Mouse (Mus musculus): ENCODE results near the gene Zbtb8a. TPM values are rescaled to one million over a fixed set of nuclear protein-coding genes. Genes with fewer than 3 reads are reported as not detected.
"Not testable (repeated sequence)": the region's sequence is repeated elsewhere in the genome, so short reads cannot be mapped to it uniquely, and the experiment has no call there.

The Zbtb8a gene
- polyA plus RNA-seq, 1 experiment from 2014 or later, result 12.0 TPM

DNA sequence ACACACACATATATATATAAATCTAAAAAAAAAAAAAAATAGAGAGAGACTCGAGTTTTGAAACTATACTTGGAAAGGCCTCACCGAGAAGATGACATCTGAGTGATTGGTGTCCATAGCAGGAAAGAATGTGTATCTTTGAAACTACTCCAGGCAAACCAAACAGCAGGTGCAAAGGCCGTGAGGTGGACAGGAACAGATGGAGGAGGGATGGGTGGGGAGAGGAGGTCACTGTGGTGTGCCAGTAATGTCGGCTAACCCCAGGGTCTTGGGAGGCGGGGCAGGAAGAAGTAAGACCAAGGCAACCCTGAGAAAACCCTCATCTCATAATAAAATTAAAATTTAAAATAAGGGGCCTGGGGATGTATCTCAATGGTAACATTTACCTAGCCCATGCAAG lies 2.1 kb downstream of the Zbtb8a start:
- Histone ChIP-seq H3K4me3 (replicated peaks) (no peak overlapping the region), H3K27me3 (peaks cover 27% of the 10 kb centered on the region), H3K4me2 (no peak overlapping the region), H3K9ac (replicated peaks) (no peak overlapping the region), H3K4me1 (replicated peaks) (peaks cover 27% of the 10 kb centered on the region), H3K27ac (no peak overlapping the region), H3K9me3 (no peaks in the 10 kb centered on the region), H3K36me3 (no peaks in the 10 kb centered on the region)
- no peak for ATAC-seq (ENCODE audit: insufficient number of reproducible peaks, insufficient read depth, low FRiP score, low TSS enrichment, low read depth)
- WGBS, result 75% methylated on average over 5 of the region's 5 CpGs

DNA sequence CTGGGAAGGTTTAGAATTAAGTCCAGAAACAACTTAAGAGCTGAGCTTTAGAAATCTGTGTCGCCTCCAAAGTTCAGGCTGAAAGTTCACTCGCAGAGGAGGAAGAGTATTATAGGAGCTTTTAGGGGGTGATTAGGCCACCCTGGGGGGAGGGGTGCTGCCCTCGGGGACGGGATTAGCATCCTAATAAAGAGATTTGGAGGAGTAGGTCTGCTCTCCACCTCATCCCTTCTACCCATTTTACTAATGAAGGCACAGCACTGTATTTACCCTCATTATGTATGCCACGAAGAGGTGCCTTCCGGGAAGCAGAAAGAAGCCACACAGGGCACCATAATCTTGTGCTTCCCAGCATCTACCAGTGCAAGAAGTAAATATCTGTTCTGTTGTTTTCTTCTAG lies 2.9 kb downstream of the Zbtb8a start:
- Histone ChIP-seq H3K27me3 (peaks cover 26% of the 10 kb centered on the region), H3K27ac (no peak overlapping the region), H3K4me1 (replicated peaks) (peaks cover 27% of the 10 kb centered on the region), H3K9me3 (no peaks in the 10 kb centered on the region), H3K4me2 (no peak overlapping the region), H3K36me3 (no peaks in the 10 kb centered on the region), H3K4me3 (replicated peaks) (no peak overlapping the region), H3K9ac (replicated peaks) (no peak overlapping the region)
- ATAC-seq (ENCODE audit: insufficient number of reproducible peaks, insufficient read depth, low FRiP score, low TSS enrichment, low read depth), result no peak
- 22% methylated on average over 6 of the region's 6 CpGs for WGBS

DNA sequence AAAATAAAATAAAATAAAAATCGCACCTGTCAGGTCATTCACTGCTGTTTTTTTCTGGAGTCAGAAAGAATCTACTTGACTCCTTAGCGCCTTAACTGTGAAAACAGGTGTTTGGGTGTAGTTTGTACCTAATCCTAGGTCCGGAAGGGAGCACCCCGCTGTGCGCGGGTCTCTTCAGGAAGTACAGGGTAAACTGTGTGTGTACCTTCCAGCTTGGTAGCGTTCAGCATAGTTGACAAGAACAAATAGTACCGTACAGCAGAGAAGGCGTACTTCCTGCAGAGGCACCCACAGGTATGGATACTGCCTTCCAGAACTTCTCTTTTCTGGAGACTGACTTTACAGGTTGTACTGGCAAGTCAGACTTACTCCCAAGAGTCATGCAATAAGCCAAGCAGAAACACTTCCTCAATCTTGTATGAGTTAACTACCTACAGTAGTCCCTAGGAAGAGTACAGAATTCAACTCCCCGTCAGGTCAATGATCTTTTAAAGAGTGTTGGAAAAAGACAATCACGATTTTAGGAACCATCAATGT lies 3.6 kb downstream of the Zbtb8a start:
- Histone ChIP-seq H3K27ac (no peak overlapping the region), H3K4me3 (replicated peaks) (no peak overlapping the region), H3K4me1 (replicated peaks) (peaks cover 27% of the 10 kb centered on the region), H3K9me3 (no peaks in the 10 kb centered on the region), H3K27me3 (peaks cover 20% of the 10 kb centered on the region), H3K4me2 (no peak overlapping the region), H3K9ac (replicated peaks) (no peak overlapping the region), H3K36me3 (no peaks in the 10 kb centered on the region)
- WGBS, result 46% methylated on average over 11 of the region's 11 CpGs
- no peak for ATAC-seq (ENCODE audit: insufficient number of reproducible peaks, insufficient read depth, low FRiP score, low TSS enrichment, low read depth)

DNA sequence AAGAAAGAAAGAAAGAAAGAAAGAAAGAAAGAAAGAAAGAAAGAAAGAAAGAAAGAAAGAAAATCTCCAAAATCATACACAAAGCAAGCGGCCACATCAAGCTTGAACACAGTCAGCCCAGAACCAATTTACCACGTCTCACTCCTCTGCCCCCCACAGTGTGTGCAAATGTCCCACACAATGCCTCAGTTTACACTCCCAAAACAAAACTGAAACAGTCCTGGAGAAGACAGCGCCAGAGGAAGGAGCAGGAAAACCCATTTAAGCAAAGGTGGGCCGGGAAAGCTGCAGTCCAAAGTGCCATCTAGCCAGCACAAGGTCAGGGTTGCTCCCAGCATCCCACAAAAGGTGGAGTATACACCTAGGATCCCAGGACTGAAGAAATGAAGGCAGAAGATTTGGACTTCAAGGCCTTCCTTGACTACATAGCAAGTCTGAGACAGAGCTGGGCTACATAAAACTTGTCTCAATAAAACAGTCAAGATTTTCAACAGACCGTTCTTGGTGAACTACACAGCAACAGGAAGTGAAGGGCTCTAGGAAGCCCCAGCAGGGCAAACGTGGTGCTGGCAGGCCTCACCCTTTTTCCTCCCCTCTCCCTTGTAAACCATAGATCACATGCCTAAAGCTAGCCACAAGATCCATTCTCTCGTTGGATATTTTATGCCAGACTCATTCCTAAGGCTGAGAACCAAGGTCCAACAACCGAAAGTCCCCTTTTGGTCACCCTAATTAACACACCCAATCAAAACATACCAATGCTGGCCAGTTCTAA lies 4.5 kb downstream of the Zbtb8a start:
- H3K4me3 ChIP-seq (replicated peaks), result no peak overlapping the region
- H3K4me2 ChIP-seq, result no peak overlapping the region
- H3K4me1 ChIP-seq (replicated peaks), result peaks cover 27% of the 10 kb centered on the region
- ATAC-seq (ENCODE audit: insufficient number of reproducible peaks, insufficient read depth, low FRiP score, low TSS enrichment, low read depth), result no peak
- H3K36me3 ChIP-seq, result no peaks in the 10 kb centered on the region
- peaks cover 14% of the 10 kb centered on the region for H3K27me3 ChIP-seq
- WGBS, result 40% methylated on average over 8 of the region's 8 CpGs
- H3K27ac ChIP-seq, result peak overlapping the region; percentile 41; the same call in 1 of the 2 replicates
- H3K9ac ChIP-seq (replicated peaks), result no peak overlapping the region
- no peaks in the 10 kb centered on the region for H3K9me3 ChIP-seq

DNA sequence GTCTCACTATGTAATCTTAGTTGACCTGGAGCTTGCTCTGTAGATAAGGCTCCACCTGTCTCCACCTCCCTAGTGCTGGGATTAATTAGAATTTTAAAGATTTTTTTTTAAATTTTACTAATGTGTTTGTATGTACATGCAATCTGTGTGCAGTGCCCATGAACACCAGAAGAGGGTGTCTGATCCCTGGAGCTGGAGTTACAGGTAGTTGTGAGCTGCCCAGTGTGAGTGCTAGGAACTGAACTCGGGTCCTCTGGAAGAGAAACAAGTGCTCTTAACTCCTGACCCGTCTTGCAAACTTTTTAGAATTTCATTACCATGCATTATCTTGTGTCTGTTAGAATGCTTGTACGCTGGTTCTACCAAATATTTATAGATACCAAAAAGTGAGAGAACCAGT lies 6.5 kb downstream of the Zbtb8a start:
- 89% methylated on average over 3 of the region's 3 CpGs for WGBS
- Histone ChIP-seq H3K4me1 (replicated peaks) (peaks cover 22% of the 10 kb centered on the region), H3K27me3 (peaks cover 14% of the 10 kb centered on the region), H3K36me3 (peaks cover 6% of the 10 kb centered on the region; the same call in 1 of the 2 replicates), H3K9ac (replicated peaks) (no peak overlapping the region), H3K4me2 (no peak overlapping the region), H3K9me3 (no peaks in the 10 kb centered on the region), H3K27ac (no peak overlapping the region), H3K4me3 (replicated peaks) (no peak overlapping the region)
- ATAC-seq (ENCODE audit: insufficient number of reproducible peaks, insufficient read depth, low FRiP score, low TSS enrichment, low read depth), result no peak

DNA sequence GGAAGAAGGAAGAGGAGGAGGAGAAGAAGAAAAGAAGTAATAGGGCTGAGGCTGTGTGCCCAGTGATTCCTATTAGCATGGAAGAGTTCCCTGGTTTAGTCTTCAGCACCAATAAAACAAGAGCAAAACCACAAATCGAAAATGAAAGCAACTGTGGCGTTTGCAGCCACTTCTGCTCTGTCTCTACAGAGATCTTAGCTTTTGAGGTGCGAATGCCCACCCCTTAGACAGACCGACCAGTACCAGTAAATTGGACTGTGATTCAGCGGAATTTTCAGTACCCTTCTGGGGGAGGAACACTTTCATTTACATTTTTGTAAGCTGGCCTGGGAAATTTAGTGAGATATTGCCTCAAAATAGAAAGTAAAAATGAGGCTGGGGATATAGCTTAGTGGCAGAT lies 12.7 kb downstream of the Zbtb8a start:
- H3K4me2 ChIP-seq, result no peak overlapping the region
- H3K27me3 ChIP-seq, result no peaks in the 10 kb centered on the region
- H3K27ac ChIP-seq, result no peak overlapping the region
- WGBS, result 88% methylated on average over 5 of the region's 5 CpGs
- no peaks in the 10 kb centered on the region for H3K4me1 ChIP-seq (replicated peaks)
- no peaks in the 10 kb centered on the region for H3K9me3 ChIP-seq
- no peak overlapping the region for H3K9ac ChIP-seq (replicated peaks)
- no peak overlapping the region for H3K4me3 ChIP-seq (replicated peaks)
- H3K36me3 ChIP-seq, result peaks cover 20% of the 10 kb centered on the region; the same call in 1 of the 2 replicates
- no peak for ATAC-seq (ENCODE audit: insufficient number of reproducible peaks, insufficient read depth, low FRiP score, low TSS enrichment, low read depth)

DNA sequence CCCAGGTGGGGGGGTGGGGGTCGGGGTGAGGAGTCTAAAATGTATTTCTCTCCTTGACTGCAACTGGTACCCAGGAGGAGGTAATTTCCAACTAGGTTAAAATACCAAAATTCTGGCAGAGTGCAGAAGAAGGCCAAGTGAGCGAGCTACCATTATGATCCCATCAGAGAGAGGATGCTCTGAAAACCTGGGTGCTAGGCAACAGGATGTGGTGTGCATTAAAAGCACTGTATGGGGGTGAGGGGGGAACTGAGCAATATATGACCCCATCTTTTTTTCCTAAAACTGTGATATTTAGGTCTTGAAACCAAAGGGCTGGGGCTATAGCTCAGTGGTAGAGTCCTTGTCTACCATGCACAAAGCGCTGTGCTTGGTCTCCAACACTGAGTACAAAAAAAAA lies 13.5 kb downstream of the Zbtb8a start:
- Histone ChIP-seq H3K27me3 (no peaks in the 10 kb centered on the region), H3K27ac (no peak overlapping the region), H3K36me3 (peaks cover 28% of the 10 kb centered on the region; the same call in 1 of the 2 replicates), H3K4me2 (no peak overlapping the region), H3K9me3 (no peaks in the 10 kb centered on the region), H3K9ac (replicated peaks) (no peak overlapping the region), H3K4me1 (replicated peaks) (no peaks in the 10 kb centered on the region), H3K4me3 (replicated peaks) (no peak overlapping the region)
- no peak for ATAC-seq (ENCODE audit: insufficient number of reproducible peaks, insufficient read depth, low FRiP score, low TSS enrichment, low read depth)
- 82% methylated on average over 3 of the region's 3 CpGs for WGBS

DNA sequence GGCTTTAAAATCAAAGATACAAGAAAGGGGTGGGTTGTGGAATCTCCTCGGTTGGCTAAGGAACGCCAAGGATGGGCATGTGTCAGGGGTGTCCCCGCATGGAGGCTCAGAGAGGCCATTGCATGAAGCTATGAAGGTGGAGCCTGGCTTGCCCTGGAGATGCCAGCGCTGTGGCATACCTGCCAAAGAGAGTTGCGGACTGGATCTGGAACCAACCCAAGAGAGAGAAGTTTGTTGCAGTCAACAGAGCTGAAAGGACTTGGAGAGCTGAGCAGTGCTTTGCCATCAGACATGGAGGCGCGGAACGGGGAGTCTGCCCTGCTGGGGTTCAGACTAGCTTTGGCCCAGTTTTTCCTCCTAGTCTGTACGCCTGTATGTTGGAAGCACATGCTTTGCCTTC lies 14.5 kb downstream of the Zbtb8a start:
- H3K36me3 ChIP-seq, result peaks cover 34% of the 10 kb centered on the region; the same call in 1 of the 2 replicates
- ATAC-seq (ENCODE audit: insufficient number of reproducible peaks, insufficient read depth, low FRiP score, low TSS enrichment, low read depth), result no peak
- no peak overlapping the region for H3K4me3 ChIP-seq (replicated peaks)
- no peaks in the 10 kb centered on the region for H3K9me3 ChIP-seq
- no peak overlapping the region for H3K4me2 ChIP-seq
- H3K27me3 ChIP-seq, result no peaks in the 10 kb centered on the region
- H3K9ac ChIP-seq (replicated peaks), result no peak overlapping the region
- H3K4me1 ChIP-seq (replicated peaks), result no peaks in the 10 kb centered on the region
- WGBS, result 89% methylated on average over 9 of the region's 9 CpGs
- no peak overlapping the region for H3K27ac ChIP-seq

DNA sequence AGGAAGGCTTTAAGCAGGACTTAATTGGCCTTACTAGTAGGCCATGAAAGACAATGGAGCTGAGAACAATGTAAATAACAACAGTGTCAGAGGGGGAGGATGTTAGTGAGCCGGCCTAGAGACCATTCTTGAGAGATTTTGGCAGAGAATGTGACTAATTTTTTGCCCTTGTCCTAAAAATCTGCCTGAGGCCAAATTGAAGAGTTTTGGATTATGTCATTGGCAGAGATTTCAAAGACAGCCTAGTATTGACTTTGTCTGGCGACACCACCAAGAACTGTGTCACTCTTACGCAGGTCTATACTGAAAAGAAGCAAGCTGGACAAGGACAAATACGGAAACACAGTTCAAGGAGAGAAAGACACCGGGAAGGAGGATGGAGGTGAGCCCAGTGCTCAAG lies 15.1 kb downstream of the Zbtb8a start:
- Histone ChIP-seq H3K9ac (replicated peaks) (no peak overlapping the region), H3K9me3 (no peaks in the 10 kb centered on the region), H3K4me3 (replicated peaks) (no peak overlapping the region), H3K4me2 (no peak overlapping the region), H3K4me1 (replicated peaks) (no peaks in the 10 kb centered on the region), H3K27me3 (no peaks in the 10 kb centered on the region), H3K27ac (no peak overlapping the region), H3K36me3 (peaks cover 37% of the 10 kb centered on the region)
- WGBS, result 79% methylated on average over 5 of the region's 5 CpGs
- ATAC-seq (ENCODE audit: insufficient number of reproducible peaks, insufficient read depth, low FRiP score, low TSS enrichment, low read depth), result no peak

DNA sequence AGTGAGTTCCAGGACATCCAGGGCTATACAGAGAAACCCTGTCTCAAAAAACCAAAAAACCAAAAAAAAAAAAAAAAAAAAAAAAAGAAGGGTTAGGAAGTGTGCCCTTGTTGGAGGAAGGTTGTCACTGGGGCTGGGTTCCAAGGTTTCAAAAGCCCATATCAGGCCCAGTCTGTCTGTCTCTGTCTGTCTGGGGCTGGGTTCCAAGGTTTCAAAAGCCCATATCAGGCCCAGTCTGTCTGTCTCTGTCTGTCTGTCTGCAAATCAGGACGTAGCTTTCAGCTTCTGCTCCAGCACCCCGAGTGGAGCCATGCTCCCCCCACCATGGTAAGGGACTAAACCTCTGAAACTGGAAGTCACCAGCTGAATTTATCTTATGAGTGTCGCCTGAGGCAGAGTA lies 15.7 kb downstream of the Zbtb8a start:
- WGBS, result 92% methylated on average over 3 of the region's 3 CpGs
- H3K27ac ChIP-seq; H3K4me3 ChIP-seq (replicated peaks); H3K9me3 ChIP-seq; ATAC-seq (ENCODE audit: insufficient number of reproducible peaks, insufficient read depth, low FRiP score, low TSS enrichment, low read depth); H3K4me1 ChIP-seq (replicated peaks); H3K9ac ChIP-seq (replicated peaks); H3K27me3 ChIP-seq; H3K4me2 ChIP-seq: not testable (repeated sequence)
- H3K36me3 ChIP-seq, result peaks cover 40% of the 10 kb centered on the region

DNA sequence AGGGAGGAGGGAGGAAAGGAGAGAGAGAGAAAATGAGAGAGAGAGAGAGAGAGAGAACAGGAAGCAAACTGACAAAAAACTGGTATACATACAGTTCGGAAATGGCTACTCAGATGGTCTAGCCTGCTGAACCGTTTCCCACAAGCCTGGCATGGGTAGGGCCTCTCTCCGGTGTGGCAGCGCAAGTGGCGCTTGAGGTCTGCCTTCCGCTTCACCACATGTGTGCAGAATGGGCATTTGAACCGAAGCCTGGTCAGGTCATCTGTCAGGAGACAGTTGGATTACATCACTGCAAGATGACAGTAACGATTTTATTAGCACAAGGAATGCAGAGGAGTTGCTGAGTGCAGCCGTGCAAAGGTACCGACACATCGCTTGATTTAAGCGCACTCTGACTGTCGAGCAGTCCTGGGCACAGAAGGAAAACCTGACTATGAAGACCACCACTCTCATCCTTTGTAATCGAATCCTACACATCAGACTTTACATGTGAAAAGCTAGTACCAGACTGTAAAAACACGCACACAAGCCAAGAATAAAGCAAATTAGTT lies 20.2 kb downstream of the Zbtb8a start:
- Histone ChIP-seq H3K4me2 (no peak overlapping the region), H3K36me3 (peaks cover 61% of the 10 kb centered on the region), H3K4me1 (replicated peaks) (no peaks in the 10 kb centered on the region), H3K27me3 (no peaks in the 10 kb centered on the region), H3K27ac (no peak overlapping the region), H3K9ac (replicated peaks) (no peak overlapping the region), H3K4me3 (replicated peaks) (no peak overlapping the region), H3K9me3 (no peaks in the 10 kb centered on the region)
- no peak for ATAC-seq (ENCODE audit: insufficient number of reproducible peaks, insufficient read depth, low FRiP score, low TSS enrichment, low read depth)
- 86% methylated on average over 15 of the region's 15 CpGs for WGBS
